Mouse (Mus musculus) erythroblast, embryonic 14.5 days (primary cell): ENCODE results near the gene Rhot2. TPM values are rescaled to one million over a fixed set of nuclear protein-coding genes. Genes with fewer than 3 reads are reported as not detected.

ENCODE experiments used
- H3K27me3 ChIP-seq: 2 replicates; pipeline ENCODE4 v1.6.1; 2012; ENCODE audit warnings: inconsistent platforms; ENCODE audit not compliant: control insufficient read depth
- H3K36me3 ChIP-seq: 2 replicates; pipeline ENCODE4 v1.6.1; 2012; ENCODE audit warnings: mild to moderate bottlenecking, inconsistent platforms; ENCODE audit not compliant: control insufficient read depth
- H3K4me1 ChIP-seq: 2 replicates; pipeline ENCODE4 v1.6.1; 2012; ENCODE audit warnings: inconsistent platforms; ENCODE audit not compliant: control insufficient read depth
- H3K4me3 ChIP-seq: replicated peaks from 2 replicates; pipeline ENCODE3; 2012; ENCODE audit warnings: moderate library complexity, mild to moderate bottlenecking, inconsistent platforms
- H3K9me3 ChIP-seq: 2 replicates; pipeline ENCODE4 v1.6.1; 2012; ENCODE audit warnings: low read length, inconsistent platforms, mixed read lengths; ENCODE audit not compliant: control insufficient read depth
- GATA1 ChIP-seq: IDR thresholded peaks from 2 replicates; pipeline ENCODE4 v1.6.1; 2012; ENCODE audit warnings: low read length, inconsistent platforms, mixed read lengths
- TAL1 ChIP-seq: IDR thresholded peaks from 3 replicates; pipeline ENCODE4 v1.6.1; 2012; ENCODE audit warnings: low read length, inconsistent platforms, mixed read lengths
- polyA plus RNA-seq: library from polyadenylated mRNA; stranded (reverse); fragments of >175 nt; gene quantifications from 2 replicates; pipeline ENCODE4 v1.2.3, GENCODE M21; 2012

Gene Rhot2
- polyA plus RNA-seq, 1 experiment, result 19.8 TPM

- TF ChIP-seq TAL1 (no peak), GATA1 (no peak)
- Histone ChIP-seq H3K9me3 (no peaks in the 10 kb centered on the region), H3K27me3 (no peaks in the 10 kb centered on the region), H3K36me3 (peaks cover 26% of the 10 kb centered on the region), H3K4me1 (peaks cover 46% of the 10 kb centered on the region), H3K4me3 (peak overlapping the region; percentile 67)
Measured at GRCm38 (mm10) chr17:25867836-25868600, 23.4 kb upstream of the Rhot2 start.

- Histone ChIP-seq H3K4me1 (peaks cover 49% of the 10 kb centered on the region), H3K4me3 (peak overlapping the region; percentile 67), H3K27me3 (no peaks in the 10 kb centered on the region), H3K9me3 (no peaks in the 10 kb centered on the region), H3K36me3 (peaks cover 26% of the 10 kb centered on the region)
- TF ChIP-seq GATA1 (no peak), TAL1 (no peak)
Measured at GRCm38 (mm10) chr17:25867509-25867835, 22.8 kb upstream of the Rhot2 start.

GRCm38 (mm10) chr17:25866172-25866571 is 21.5 kb upstream of the Rhot2 start:
- TF ChIP-seq TAL1 (no peak), GATA1 (no peak)
- no peak overlapping the region for H3K4me3 ChIP-seq
- H3K4me1 ChIP-seq, result peaks cover 60% of the 10 kb centered on the region

GRCm38 (mm10) chr17:25865288-25865687 is 20.6 kb upstream of the Rhot2 start:
- Histone ChIP-seq H3K36me3 (peaks cover 28% of the 10 kb centered on the region), H3K4me1 (peaks cover 68% of the 10 kb centered on the region), H3K9me3 (no peaks in the 10 kb centered on the region), H3K27me3 (no peaks in the 10 kb centered on the region), H3K4me3 (no peak overlapping the region)
- TF ChIP-seq GATA1 (no peak), TAL1 (no peak)

More at GRCm38 (mm10) chr17:25866172-25866571, 21.5 kb upstream of the Rhot2 start:
- no peaks in the 10 kb centered on the region for H3K27me3 ChIP-seq
- no peaks in the 10 kb centered on the region for H3K9me3 ChIP-seq
- peaks cover 26% of the 10 kb centered on the region for H3K36me3 ChIP-seq

GRCm38 (mm10) chr17:25864311-25864710 is 19.7 kb upstream of the Rhot2 start:
- Histone ChIP-seq H3K4me1 (peaks cover 75% of the 10 kb centered on the region), H3K36me3 (peaks cover 38% of the 10 kb centered on the region), H3K27me3 (no peaks in the 10 kb centered on the region), H3K9me3 (no peaks in the 10 kb centered on the region), H3K4me3 (no peak overlapping the region)
- TF ChIP-seq TAL1 (no peak), GATA1 (no peak)

- H3K4me1 ChIP-seq, result peaks cover 76% of the 10 kb centered on the region
- peaks cover 44% of the 10 kb centered on the region for H3K36me3 ChIP-seq
- no peak for TF ChIP-seq GATA1
- no peak for TF ChIP-seq TAL1
- no peaks in the 10 kb centered on the region for H3K9me3 ChIP-seq
- H3K4me3 ChIP-seq, result no peak overlapping the region
- no peaks in the 10 kb centered on the region for H3K27me3 ChIP-seq
Measured at GRCm38 (mm10) chr17:25863681-25864080, 19.0 kb upstream of the Rhot2 start.

GRCm38 (mm10) chr17:25861704-25862612 is 17.3 kb upstream of the Rhot2 start:
- H3K9me3 ChIP-seq, result no peaks in the 10 kb centered on the region
- H3K4me1 ChIP-seq, result peaks cover 66% of the 10 kb centered on the region
- H3K4me3 ChIP-seq, result peak overlapping the region; percentile 72
- no peaks in the 10 kb centered on the region for H3K27me3 ChIP-seq
- TF ChIP-seq TAL1 (no peak), GATA1 (no peak)
- peaks cover 56% of the 10 kb centered on the region for H3K36me3 ChIP-seq

- Histone ChIP-seq H3K36me3 (peaks cover 56% of the 10 kb centered on the region), H3K4me1 (peaks cover 59% of the 10 kb centered on the region), H3K4me3 (peak within 1 kb of the TSS; percentile 72), H3K27me3 (no peaks in the 10 kb centered on the region), H3K9me3 (no peaks in the 10 kb centered on the region)
- TF ChIP-seq GATA1 (no peak), TAL1 (no peak)
Measured at GRCm38 (mm10) chr17:25860832-25861703, 16.4 kb upstream of the Rhot2 start, which contains the start of gene Wdr90. TSS of gene Wdr90 (minus strand) at chr17:25861501.
